Mouse (Mus musculus) macrophage (primary cell): Measurements from ENCODE around the gene Zfyve21. TPM values are rescaled to one million over a fixed set of nuclear protein-coding genes. Genes with fewer than 3 reads are reported as not detected.

Source experiments
- H3K27ac ChIP-seq: fragments of 350-480 bp; formaldehyde crosslinking; 2 replicates; pipeline ENCODE4 v1.9.0; 2021
- H3K36me3 ChIP-seq: fragments of 350-480 bp; formaldehyde crosslinking; 2 replicates; pipeline ENCODE4 v1.9.0; 2021; ENCODE audit errors: inconsistent target
- H3K4me3 ChIP-seq: fragments of 350-480 bp; formaldehyde crosslinking; 2 replicates; pipeline ENCODE4 v1.9.0; 2021; ENCODE audit errors: inconsistent target
- H3K79me2 ChIP-seq: fragments of 350-480 bp; formaldehyde crosslinking; 2 replicates; pipeline ENCODE4 v1.9.0; 2021; ENCODE audit errors: inconsistent target
- WGBS: methylation state at CpG from one replicate; pipeline ENCODE4 v1.1.7; 2026; ENCODE audit warnings: inconsistent platforms; ENCODE audit not compliant: missing documents; 5-methylcytosine and 5-hydroxymethylcytosine counted together
- polyA plus RNA-seq: library from polyadenylated mRNA; stranded (reverse); fragments of 250-400 nt; gene quantifications from 3 replicates; pipeline ENCODE4 v1.2.4, GENCODE M21; 2018; ENCODE audit warnings: inconsistent platforms

The Zfyve21 gene
- polyA plus RNA-seq, 1 experiment from 2014 or later, result 5.7 TPM

GRCm38 (mm10) chr12:111874601-111875140 is 60.7 kb downstream of the Zfyve21 start:
- Histone ChIP-seq H3K36me3 (peaks cover 15% of the 10 kb centered on the region; the same call in 1 of the 2 replicates), H3K27ac (no peak overlapping the region), H3K79me2 (peaks cover 36% of the 10 kb centered on the region; the same call in 1 of the 2 replicates), H3K4me3 (no peak overlapping the region)
- WGBS, result 80% methylated on average over 1 of the region's 1 CpGs

GRCm38 (mm10) chr12:111875499-111875898 is 61.5 kb downstream of the Zfyve21 start:
- H3K79me2 ChIP-seq, result peaks cover 42% of the 10 kb centered on the region; the same call in 1 of the 2 replicates
- 95% methylated on average over 3 of the region's 3 CpGs for WGBS
- H3K36me3 ChIP-seq, result peaks cover 8% of the 10 kb centered on the region; the same call in 1 of the 2 replicates
- H3K27ac ChIP-seq, result no peak overlapping the region
- no peak overlapping the region for H3K4me3 ChIP-seq

GRCm38 (mm10) chr12:111878213-111878612 is 64.2 kb downstream of the Zfyve21 start:
- 19% methylated on average over 3 of the region's 3 CpGs for WGBS
- Histone ChIP-seq H3K4me3 (no peak overlapping the region), H3K27ac (no peak overlapping the region), H3K36me3 (no peaks in the 10 kb centered on the region), H3K79me2 (peaks cover 62% of the 10 kb centered on the region; the same call in 1 of the 2 replicates)

Other genes with a start within 250 kb of the Zfyve21 start
- 20.7 to 24.6 TPM (median 23.1 TPM) in 3 replicates for gene Mark3, start 239.6 kb upstream of the Zfyve21 start, polyA plus RNA-seq
- gene Ckb, start 141.8 kb upstream of the Zfyve21 start, polyA plus RNA-seq, result 135 to 330 TPM (median 190 TPM) in 3 replicates
- gene Trmt61a, start 136.1 kb upstream of the Zfyve21 start, polyA plus RNA-seq, result 3.4 to 25.1 TPM (median 4.4 TPM) in 3 replicates
- 17.0 to 24.0 TPM (median 23.4 TPM) in 3 replicates for gene Bag5, start 100.9 kb upstream of the Zfyve21 start, polyA plus RNA-seq
- 25.8 to 45.9 TPM (median 27.0 TPM) in 3 replicates for gene Apopt1, start 100.9 kb upstream of the Zfyve21 start, polyA plus RNA-seq
- gene Klc1, start 55.3 kb upstream of the Zfyve21 start, polyA plus RNA-seq, result 70.3 to 119 TPM (median 70.6 TPM) in 3 replicates
- gene Xrcc3, start 297 bp upstream of the Zfyve21 start, polyA plus RNA-seq, result 0.75 to 4.9 TPM (median 1.3 TPM) in 3 replicates
- gene Ppp1r13b, start 93.9 kb downstream of the Zfyve21 start, polyA plus RNA-seq, result 8.2 to 13.1 TPM (median 11.1 TPM) in 3 replicates
- 292 to 513 TPM (median 455 TPM) in 3 replicates for gene Atp5mpl, start 152.8 kb downstream of the Zfyve21 start, polyA plus RNA-seq
- gene Tdrd9, start 157.4 kb downstream of the Zfyve21 start, polyA plus RNA-seq, result not detected in 3 replicates
- not detected in 3 replicates for gene Rd3l, start 167.1 kb downstream of the Zfyve21 start, polyA plus RNA-seq